Mouse (Mus musculus) spleen, adult 2 months (tissue): ENCODE data around the gene Acaca.

ENCODE experiments used
- CTCF ChIP-seq: fragments of 200-500 bp; IDR thresholded peaks from 2 replicates; pipeline ENCODE4 v1.5.1; 2011; ENCODE audit warnings: mild to moderate bottlenecking, inconsistent platforms; ENCODE audit not compliant: insufficient read depth, insufficient read length, insufficient replicate concordance; ENCODE audit errors: extremely low read depth
- POLR2A ChIP-seq: fragments of 200-500 bp; IDR thresholded peaks from 2 replicates; pipeline ENCODE4 v1.6.1; 2011; ENCODE audit warnings: low read depth, low read length, inconsistent platforms

- TF ChIP-seq CTCF: no peak
- no peak for TF ChIP-seq POLR2A
These were observed 264.1 kb downstream of the Acaca start for GRCm38 (mm10) chr11:84393571-84393970.
